29 mouse cellular contexts compared by ENCODE assay signal in genomic region chr2:164115531-164115930, GRCm38 (mm10). TPM values are rescaled to one million over a fixed set of nuclear protein-coding genes. Genes with fewer than 3 reads are reported as not detected.
DNase-seq lines count a peak whose midpoint lies in the region; ATAC-seq lines count a peak whose summit lies in the region.
"Had no signal": no experiment of that assay in that cellular context is flagged by ENCODE, and none has a peak within 500 bp of the region (broad histone marks: within the 10 kb centered on the region; RNA-seq: fewer than 3 reads in every experiment).

No protein-coding gene starts in this region.

- 72% methylated on average over 10 of the region's 10 CpGs for WGBS in embryonic facial prominence, embryonic 11.5 days
- WGBS in embryonic facial prominence, embryonic 15.5 days, result 63% methylated on average over 10 of the region's 10 CpGs
- WGBS in limb, embryonic 12.5 days, result 52% methylated on average over 10 of the region's 10 CpGs
- WGBS in midbrain, embryonic 15.5 days, result 93% methylated on average over 10 of the region's 10 CpGs

- H3K4me2 ChIP-seq in embryonic facial prominence, embryonic 11.5 days (ENCODE audit: low read depth, low read length), result no peak overlapping the region
- no peak overlapping the region for H3K4me2 ChIP-seq in embryonic facial prominence, embryonic 15.5 days (replicated peaks)
- no peak overlapping the region for H3K4me2 ChIP-seq in limb, embryonic 12.5 days
- H3K4me2 ChIP-seq in midbrain, embryonic 15.5 days, result no peak overlapping the region
- H3K4me2 ChIP-seq: heart, embryonic 15.5 days; hindbrain, embryonic 14.5 days; liver, embryonic 15.5 days; lung, embryonic 14.5 days; midbrain, embryonic 12.5 days had no signal

- DNase-seq in embryonic facial prominence, embryonic 11.5 days (ENCODE audit: low spot score), result peak; percentile 37
- DNase-seq in embryo, embryonic 11 days, result no peak
- DNase-seq in heart, postnatal 14 days, result no peak
- DNase-seq: adrenal gland, postnatal 10 days; cerebellum, adult 8-10 months; cerebellum, postnatal 36 days; kidney, postnatal 14 days; layer of hippocampus, adult 9-11 months; lung, embryonic 14.5 days; lung, postnatal 14 days; thymus, postnatal 4 days had no signal

- H3K4me3 ChIP-seq in embryonic facial prominence, embryonic 11.5 days (ENCODE audit: low read depth, low read length), result no peak overlapping the region
- no peak overlapping the region for H3K4me3 ChIP-seq in embryonic facial prominence, embryonic 15.5 days (replicated peaks)
- H3K4me3 ChIP-seq in limb, embryonic 12.5 days (replicated peaks), result no peak overlapping the region
- no peak overlapping the region for H3K4me3 ChIP-seq in midbrain, embryonic 15.5 days
- H3K4me3 ChIP-seq: heart, embryonic 15.5 days; liver, embryonic 15.5 days; midbrain, embryonic 12.5 days had no signal

- no peaks in the 10 kb centered on the region for H3K9me3 ChIP-seq in embryonic facial prominence, embryonic 11.5 days (replicated peaks; ENCODE audit: control insufficient read depth, low read length)
- H3K9me3 ChIP-seq in embryonic facial prominence, embryonic 15.5 days (replicated peaks), result no peaks in the 10 kb centered on the region
- H3K9me3 ChIP-seq in limb, embryonic 12.5 days, result no peaks in the 10 kb centered on the region
- H3K9me3 ChIP-seq in midbrain, embryonic 15.5 days, result no peaks in the 10 kb centered on the region
- H3K9me3 ChIP-seq: heart, embryonic 15.5 days; liver, embryonic 15.5 days; midbrain, embryonic 12.5 days had no signal

- H3K9ac ChIP-seq in embryonic facial prominence, embryonic 11.5 days (replicated peaks; ENCODE audit: low read length), result no peak overlapping the region
- H3K9ac ChIP-seq in embryonic facial prominence, embryonic 15.5 days, result no peak overlapping the region
- H3K9ac ChIP-seq in limb, embryonic 12.5 days (replicated peaks), result no peak overlapping the region
- H3K9ac ChIP-seq in midbrain, embryonic 15.5 days, result no peak overlapping the region
- H3K9ac ChIP-seq: heart, embryonic 15.5 days; hindbrain, embryonic 14.5 days; liver, embryonic 15.5 days; lung, embryonic 14.5 days; midbrain, embryonic 12.5 days had no signal

- intact Hi-C loops in heart, postnatal 14 days (cut with DNase I), result no loop called here

- no peaks in the 10 kb centered on the region for H3K27me3 ChIP-seq in embryonic facial prominence, embryonic 11.5 days (ENCODE audit: control insufficient read depth, insufficient read depth, low read length)
- H3K27me3 ChIP-seq in embryonic facial prominence, embryonic 15.5 days, result no peaks in the 10 kb centered on the region
- no peaks in the 10 kb centered on the region for H3K27me3 ChIP-seq in limb, embryonic 12.5 days
- H3K27me3 ChIP-seq in midbrain, embryonic 15.5 days (replicated peaks), result no peaks in the 10 kb centered on the region
- H3K27me3 ChIP-seq: heart, embryonic 15.5 days; liver, embryonic 15.5 days; midbrain, embryonic 12.5 days had no signal

- H3K36me3 ChIP-seq in embryonic facial prominence, embryonic 11.5 days (replicated peaks; ENCODE audit: control insufficient read depth, insufficient read depth, low read depth, low read length), result no peaks in the 10 kb centered on the region
- H3K36me3 ChIP-seq in embryonic facial prominence, embryonic 15.5 days, result peaks cover 27% of the 10 kb centered on the region
- peaks cover 30% of the 10 kb centered on the region for H3K36me3 ChIP-seq in limb, embryonic 12.5 days
- H3K36me3 ChIP-seq in midbrain, embryonic 15.5 days (replicated peaks), result peaks cover 15% of the 10 kb centered on the region; the same call in 1 of the 2 replicates

- no peaks in the 10 kb centered on the region for H3K4me1 ChIP-seq in embryonic facial prominence, embryonic 11.5 days (ENCODE audit: control insufficient read depth, insufficient read depth, low read length)
- H3K4me1 ChIP-seq in embryonic facial prominence, embryonic 15.5 days, result no peaks in the 10 kb centered on the region
- H3K4me1 ChIP-seq in limb, embryonic 12.5 days (replicated peaks), result peaks cover 26% of the 10 kb centered on the region
- H3K4me1 ChIP-seq in midbrain, embryonic 15.5 days, result no peaks in the 10 kb centered on the region
- H3K4me1 ChIP-seq: heart, embryonic 15.5 days; liver, embryonic 15.5 days; midbrain, embryonic 12.5 days had no signal

- ATAC-seq in embryonic facial prominence, embryonic 11.5 days (replicated peaks; ENCODE audit: insufficient number of reproducible peaks, low FRiP score, low TSS enrichment, low read depth), result no peak; the same call in 1 of the 2 replicates
- ATAC-seq in embryonic facial prominence, embryonic 15.5 days (ENCODE audit: insufficient number of reproducible peaks, low FRiP score, low TSS enrichment, low read depth), result no peak
- ATAC-seq in limb, embryonic 12.5 days (ENCODE audit: insufficient number of reproducible peaks, insufficient read depth, low FRiP score, low TSS enrichment, low read depth), result peak; percentile 87
- ATAC-seq in megakaryocyte-erythroid progenitor cell, adult 5-6 weeks (replicated peaks; ENCODE audit: low FRiP score, low TSS enrichment, poor library complexity, severe bottlenecking), result 0 out of 2 replicates have a peak, but pooled peaks have one; percentile 37
- no peak for ATAC-seq in midbrain, embryonic 15.5 days (replicated peaks)
- ATAC-seq: activated CD4-positive, CD25-positive, alpha-beta regulatory T cell, adult 4 months; CD4-positive, CD25-positive, alpha-beta regulatory T cell, adult 4 months; forebrain, embryonic 16.5 days; intestine, postnatal 0 days had no signal

- no peak overlapping the region for H3K27ac ChIP-seq in embryonic facial prominence, embryonic 11.5 days (replicated peaks; ENCODE audit: low read depth, low read length)
- 0 out of 2 replicates have a peak overlapping the region, but pooled peaks have one; percentile 31 for H3K27ac ChIP-seq in embryonic facial prominence, embryonic 15.5 days (replicated peaks)
- peak overlapping the region; percentile 81 for H3K27ac ChIP-seq in limb, embryonic 12.5 days
- no peak overlapping the region for H3K27ac ChIP-seq in midbrain, embryonic 15.5 days
- H3K27ac ChIP-seq: hindbrain, embryonic 14.5 days; liver, embryonic 15.5 days; midbrain, embryonic 12.5 days had no signal

RNA-seq across cellular contexts. Expression of gene Tomm34, which starts 44.6 kb away (rescaled TPM):
- 60.5 and 61.0 TPM in 2 replicates for polyA plus RNA-seq in embryonic facial prominence, embryonic 11.5 days (2014; fragmentation: Nextera tagmentation; extraction: Ambion mirVana)
- polyA plus RNA-seq in embryonic facial prominence, embryonic 15.5 days (2015; fragmentation: Nextera tagmentation; extraction: Ambion mirVana), result 59.1 and 66.0 TPM in 2 replicates
- polyA plus RNA-seq in limb, embryonic 12.5 days (2016; fragmentation: Nextera tagmentation; extraction: Ambion mirVana), result 53.6 and 53.7 TPM in 2 replicates
- total RNA-seq in megakaryocyte-erythroid progenitor cell, adult 5-6 weeks (2014; fragmentation: Nextera tagmentation), result 40.8 and 48.4 TPM in 2 replicates
- 33.5 and 38.5 TPM in 2 replicates for total RNA-seq in megakaryocyte-erythroid progenitor cell, adult 5-6 weeks (2017)
- 10 to 100 TPM; 19.3 to 19.9 TPM for total RNA-seq in heart, postnatal 14 days (2021)
- 52.9 and 53.4 TPM in 2 replicates for polyA plus RNA-seq in midbrain, embryonic 15.5 days (2015; fragmentation: Nextera tagmentation; extraction: Ambion mirVana)

RNA-seq across cellular contexts. Expression of gene Stk4, which starts 45.4 kb away (rescaled TPM):
- 26.5 and 31.4 TPM in 2 replicates for polyA plus RNA-seq in embryonic facial prominence, embryonic 11.5 days (2014; fragmentation: Nextera tagmentation; extraction: Ambion mirVana)
- 18.2 and 18.7 TPM in 2 replicates for polyA plus RNA-seq in embryonic facial prominence, embryonic 15.5 days (2015; fragmentation: Nextera tagmentation; extraction: Ambion mirVana)
- 28.2 and 29.6 TPM in 2 replicates for polyA plus RNA-seq in limb, embryonic 12.5 days (2016; fragmentation: Nextera tagmentation; extraction: Ambion mirVana)
- 72.5 and 74.3 TPM in 2 replicates for total RNA-seq in megakaryocyte-erythroid progenitor cell, adult 5-6 weeks (2014; fragmentation: Nextera tagmentation)
- 76.5 and 137 TPM in 2 replicates for total RNA-seq in megakaryocyte-erythroid progenitor cell, adult 5-6 weeks (2017)
- 10 to 100 TPM; 17.0 to 20.4 TPM for total RNA-seq in heart, postnatal 14 days (2021)
- polyA plus RNA-seq in midbrain, embryonic 15.5 days (2015; fragmentation: Nextera tagmentation; extraction: Ambion mirVana), result 19.6 and 21.1 TPM in 2 replicates

RNA-seq across cellular contexts. Expression of gene Kcns1, which starts 55.4 kb away (rescaled TPM):
- polyA plus RNA-seq in embryonic facial prominence, embryonic 11.5 days (2014; fragmentation: Nextera tagmentation; extraction: Ambion mirVana), result 0.07 and 0.20 TPM in 2 replicates
- polyA plus RNA-seq in embryonic facial prominence, embryonic 15.5 days (2015; fragmentation: Nextera tagmentation; extraction: Ambion mirVana), result 0.49 and 0.96 TPM in 2 replicates
- polyA plus RNA-seq in limb, embryonic 12.5 days (2016; fragmentation: Nextera tagmentation; extraction: Ambion mirVana), result 1.1 and 1.3 TPM in 2 replicates
- total RNA-seq in megakaryocyte-erythroid progenitor cell, adult 5-6 weeks (2014; fragmentation: Nextera tagmentation), result 0.26 and 0.40 TPM in 2 replicates
- total RNA-seq in megakaryocyte-erythroid progenitor cell, adult 5-6 weeks (2017), result 0.88 and 2.2 TPM in 2 replicates
- total RNA-seq in heart, postnatal 14 days (2021), result not detected
- 1.3 and 1.7 TPM in 2 replicates for polyA plus RNA-seq in midbrain, embryonic 15.5 days (2015; fragmentation: Nextera tagmentation; extraction: Ambion mirVana)
- total RNA-seq: liver, adult 2 months; megakaryocyte, adult 5-6 weeks; monocyte, adult 5-6 weeks had no signal
- polyA plus RNA-seq: forebrain, embryonic 11.5 days; kidney, embryonic 14.5 days; liver, adult 2 months; liver, embryonic 15.5 days; lung, embryonic 14.5 days; thymus, postnatal 0 days had no signal

Comparison
In these comparisons a context has a peak if more than half of its experiments do, and no peak if none do; other contexts are left out.
1. H3K27ac ChIP-seq: peak in embryonic facial prominence, embryonic 15.5 days (single experiment) and limb, embryonic 12.5 days (single experiment); none in embryonic facial prominence, embryonic 11.5 days (single experiment) and midbrain, embryonic 15.5 days (single experiment).
2. ATAC-seq: peak in limb, embryonic 12.5 days (single experiment) and megakaryocyte-erythroid progenitor cell, adult 5-6 weeks (single experiment); none in embryonic facial prominence, embryonic 11.5 days (single experiment), embryonic facial prominence, embryonic 15.5 days (single experiment) and midbrain, embryonic 15.5 days (single experiment).